Mouse (Mus musculus): Measurements from ENCODE around the gene Cfb.

Cfb gene

DNA sequence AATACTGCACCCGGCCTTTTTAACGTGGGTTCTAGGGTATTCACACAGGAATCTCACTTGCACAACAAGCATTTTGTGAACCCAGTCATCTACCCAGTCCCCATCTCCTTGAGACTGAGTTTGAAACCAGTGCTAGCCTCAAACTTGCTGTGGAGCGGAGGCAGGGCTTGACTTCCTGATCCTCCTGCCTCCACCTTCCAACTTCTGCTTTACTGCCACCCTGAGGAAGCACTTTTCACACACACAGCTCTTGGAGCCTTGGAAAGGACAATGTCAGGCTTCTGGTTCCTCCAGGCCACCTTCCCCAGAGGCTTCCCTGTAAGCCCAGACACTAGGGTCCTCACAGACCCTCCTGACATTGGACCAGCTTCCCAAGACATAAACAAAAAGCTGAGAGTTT, 21.0 kb upstream of the Cfb start:
- DNase-seq, result no peak

DNA sequence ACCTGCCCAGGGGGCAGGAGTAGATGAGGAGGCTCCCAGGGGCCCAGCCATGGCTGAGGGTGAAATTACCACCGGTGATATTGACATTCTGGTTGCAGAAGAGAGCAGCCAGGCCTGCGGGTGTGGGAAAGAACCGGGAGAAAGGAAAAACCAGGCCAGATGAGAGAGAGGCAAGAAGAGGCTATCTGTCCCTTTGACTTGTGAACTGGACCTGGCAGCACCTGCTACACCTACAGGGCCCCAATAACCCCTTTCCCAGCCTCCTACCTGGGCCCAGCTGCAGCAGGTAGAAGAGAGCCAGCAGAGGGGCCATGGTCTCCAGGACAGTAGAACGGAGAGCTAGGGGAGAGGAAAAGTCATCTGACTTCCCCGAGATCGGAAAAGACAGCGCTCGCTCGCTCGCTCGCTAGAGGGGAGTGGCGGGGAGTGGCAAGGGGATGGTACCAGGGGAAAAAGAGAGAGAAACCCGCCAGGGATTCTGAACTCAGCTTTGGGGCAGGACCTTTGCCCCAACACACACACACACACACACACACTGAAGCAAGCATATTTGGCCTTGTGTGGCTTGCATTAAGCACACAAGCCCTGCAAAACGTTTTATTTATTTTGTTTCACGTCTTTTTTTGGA, 19.5 kb upstream of the Cfb start, which contains the start of gene Gm20547:
Gm20547 (minus strand) TSS at position 360 of the 628 bp plus-strand sequence.
- peak; percentile 42 for DNase-seq

DNA sequence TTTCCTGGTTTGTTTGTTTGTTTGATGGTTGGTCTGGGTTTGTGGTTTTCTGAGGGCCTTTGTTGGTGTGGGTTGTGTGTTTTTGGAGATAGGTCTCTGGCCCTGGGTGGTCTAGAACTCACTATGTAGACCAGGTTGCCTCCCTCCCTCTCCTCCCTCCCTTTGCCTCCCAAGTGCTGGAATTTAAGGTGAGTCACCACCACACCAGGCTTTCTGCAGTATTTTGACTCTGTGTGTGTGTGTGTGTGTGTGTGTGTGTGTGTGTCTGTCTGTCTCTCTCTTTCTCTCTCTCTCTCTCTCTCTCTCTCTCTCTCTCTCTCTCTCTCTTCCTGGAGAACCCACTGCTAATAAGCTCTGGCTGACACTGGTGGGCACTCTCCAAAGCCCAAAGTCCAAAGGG, 18.8 kb upstream of the Cfb start:
- no peak for DNase-seq

- DNase-seq, result no peak
Observed at GRCm38 (mm10) chr17:34879336-34879879, 17.1 kb upstream of the Cfb start, which contains the start of gene Zbtb12. Gene Zbtb12, plus strand, starts transcription at chr17:34879483.

- no peak for DNase-seq
Observed at GRCm38 (mm10) chr17:34874321-34874720, 12.0 kb upstream of the Cfb start.

DNA sequence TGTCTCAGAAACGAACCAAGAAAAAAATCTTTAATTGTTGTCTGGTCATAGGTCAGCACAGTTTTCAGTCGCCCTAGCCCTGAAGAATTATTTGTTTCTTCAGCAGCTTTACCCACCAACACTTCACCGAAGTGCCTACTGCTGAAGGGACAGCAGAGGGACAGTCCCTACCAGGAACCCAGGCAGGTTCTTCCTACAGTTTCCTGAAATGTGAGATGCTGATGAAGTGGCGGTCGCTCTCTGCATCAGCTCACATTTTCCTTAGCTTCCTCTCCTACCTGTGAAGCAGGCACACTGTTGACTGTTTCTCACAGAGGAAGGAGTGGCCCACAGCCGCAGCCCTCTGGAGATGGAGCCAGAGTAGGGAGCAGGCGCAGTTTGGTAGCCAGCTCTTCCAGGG, 3.7 kb upstream of the Cfb start:
- DNase-seq, result no peak

DNA sequence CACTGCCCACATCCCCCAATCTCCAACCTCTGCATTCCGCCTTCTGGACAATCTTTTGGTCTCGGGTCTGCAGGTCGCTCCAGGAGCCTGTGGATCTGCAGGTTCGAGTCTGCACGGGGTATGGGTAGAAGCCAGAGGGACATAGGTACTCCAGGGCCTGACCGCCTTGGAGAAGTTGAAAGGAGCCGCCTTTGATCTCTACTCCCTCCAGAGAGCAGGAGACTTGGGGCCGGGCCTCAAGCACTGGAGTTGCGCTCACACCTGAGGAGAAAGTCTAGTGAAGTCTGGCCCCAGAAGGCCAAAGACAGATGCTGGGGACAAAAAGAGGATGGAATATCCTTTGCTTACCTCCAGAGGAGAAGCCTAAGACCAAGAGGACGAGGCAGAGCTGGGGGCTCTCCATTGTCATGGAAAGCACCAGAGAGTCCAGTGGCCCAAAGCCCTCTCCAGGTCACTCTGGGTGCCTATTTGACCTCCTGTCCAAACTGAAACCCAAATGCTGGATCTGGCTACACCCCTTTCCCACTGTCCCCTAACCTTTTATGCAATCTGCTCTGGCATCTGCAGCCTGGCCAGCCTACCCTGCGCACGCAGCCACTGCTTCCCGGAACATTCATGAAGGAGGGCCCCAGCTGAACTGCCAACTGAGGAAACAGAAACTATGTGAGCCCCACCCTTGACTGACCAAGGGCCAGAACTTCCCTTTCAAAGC, 458 bp downstream of the Cfb start:
- DNase-seq, result peak; percentile 57

DNA sequence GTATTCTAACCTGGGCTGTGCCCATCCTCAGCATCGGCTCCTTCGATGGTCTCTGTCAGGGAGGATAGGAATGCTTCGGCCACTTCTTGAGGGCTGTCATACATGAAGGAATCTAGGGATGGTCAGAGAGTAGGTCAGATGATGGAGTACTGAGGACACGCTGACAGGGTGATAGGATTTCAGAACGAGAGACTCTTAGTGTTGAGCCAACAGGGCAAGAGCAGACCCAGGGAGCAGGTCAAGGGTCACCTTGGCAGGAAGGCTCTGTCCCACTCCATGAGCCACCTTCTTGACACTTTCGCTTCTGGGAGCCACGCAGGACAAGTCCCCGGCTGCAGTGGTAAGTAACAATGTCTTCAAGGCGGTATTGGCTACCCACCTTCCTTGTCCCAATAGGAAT, 1.8 kb downstream of the Cfb start:
- DNase-seq, result no peak

DNA sequence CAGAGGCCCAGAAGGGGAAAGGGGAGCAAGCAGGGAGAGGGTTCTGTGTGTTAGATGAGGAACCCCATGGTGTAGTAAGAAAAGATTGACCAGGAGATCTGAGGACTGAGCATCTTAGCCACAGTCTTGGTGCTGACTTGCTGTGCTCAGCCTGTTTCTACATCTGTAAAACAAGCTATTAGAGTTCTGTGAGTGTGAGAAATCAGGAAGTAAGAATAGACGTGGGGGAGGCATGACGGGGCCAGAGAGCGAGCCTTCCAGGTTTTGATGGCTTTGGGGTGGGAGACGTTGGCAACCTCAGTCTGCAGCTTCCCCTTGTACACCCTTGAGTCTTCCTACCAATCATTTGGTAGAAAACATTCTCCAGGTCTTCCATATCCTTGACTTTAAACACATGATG, 3.6 kb downstream of the Cfb start:
- no peak for DNase-seq

DNA sequence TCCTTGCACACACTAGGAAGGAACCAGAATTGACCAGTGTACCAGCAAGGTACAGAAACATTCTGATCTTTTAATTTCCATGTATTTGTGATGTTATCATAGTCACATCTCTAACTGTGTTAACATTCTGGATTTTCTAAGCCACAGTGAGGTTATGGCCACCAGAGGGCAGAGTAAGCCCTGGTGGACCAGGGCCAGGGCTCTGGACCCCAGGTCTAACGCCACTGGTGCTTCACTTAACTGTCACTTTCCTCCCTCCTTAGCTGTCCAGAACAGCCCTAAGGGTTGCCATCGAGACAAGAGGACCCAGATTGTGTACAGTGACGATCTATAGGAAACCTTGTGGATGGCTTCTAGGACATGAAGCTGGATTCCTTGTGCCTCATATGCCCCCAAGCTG, 6.5 kb downstream of the Cfb start:
- DNase-seq, result peak; percentile 77

DNA sequence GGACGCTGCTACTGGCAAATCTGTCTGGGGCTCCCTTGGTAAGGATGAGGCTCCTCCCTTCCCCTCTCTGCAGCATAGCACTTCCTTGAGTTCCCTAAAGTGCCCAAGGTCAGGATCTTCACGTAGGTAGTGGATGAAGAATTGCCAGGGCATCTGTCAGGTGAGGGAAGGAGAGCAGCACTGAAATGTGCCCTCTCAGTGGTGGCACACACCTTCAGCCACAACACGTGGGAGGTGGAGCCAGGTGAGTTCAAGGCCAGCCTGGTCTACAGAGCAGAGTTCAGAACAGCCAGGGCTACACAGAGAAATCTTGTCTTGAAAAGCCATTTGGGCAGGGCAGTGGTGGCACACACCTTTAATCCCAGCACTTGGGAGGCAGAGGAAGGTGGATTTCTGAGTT, 7.6 kb downstream of the Cfb start:
- DNase-seq, result no peak

DNA sequence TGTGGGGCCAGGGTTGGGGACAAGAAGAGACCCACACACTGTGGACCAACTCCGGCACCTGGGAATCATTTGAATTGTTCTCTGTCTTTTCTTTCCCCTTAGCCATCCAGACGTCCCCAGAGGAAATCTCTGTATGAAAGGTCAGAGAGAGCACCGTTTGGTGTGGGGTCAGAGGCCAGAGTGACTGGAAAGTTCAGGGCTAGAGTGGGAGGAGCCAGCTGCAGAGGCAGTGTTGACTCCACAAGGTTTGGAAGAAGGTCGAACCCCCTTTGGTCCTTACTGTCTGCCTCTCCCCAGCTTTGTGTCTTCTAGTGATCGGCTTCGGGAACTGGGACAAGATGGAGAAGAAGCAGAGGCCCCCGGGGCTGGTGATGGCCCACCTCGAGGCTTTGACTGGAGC, 8.8 kb downstream of the Cfb start:
- DNase-seq, result no peak

- no peak for DNase-seq
Observed at GRCm38 (mm10) chr17:34850517-34851125, 11.7 kb downstream of the Cfb start.

DNA sequence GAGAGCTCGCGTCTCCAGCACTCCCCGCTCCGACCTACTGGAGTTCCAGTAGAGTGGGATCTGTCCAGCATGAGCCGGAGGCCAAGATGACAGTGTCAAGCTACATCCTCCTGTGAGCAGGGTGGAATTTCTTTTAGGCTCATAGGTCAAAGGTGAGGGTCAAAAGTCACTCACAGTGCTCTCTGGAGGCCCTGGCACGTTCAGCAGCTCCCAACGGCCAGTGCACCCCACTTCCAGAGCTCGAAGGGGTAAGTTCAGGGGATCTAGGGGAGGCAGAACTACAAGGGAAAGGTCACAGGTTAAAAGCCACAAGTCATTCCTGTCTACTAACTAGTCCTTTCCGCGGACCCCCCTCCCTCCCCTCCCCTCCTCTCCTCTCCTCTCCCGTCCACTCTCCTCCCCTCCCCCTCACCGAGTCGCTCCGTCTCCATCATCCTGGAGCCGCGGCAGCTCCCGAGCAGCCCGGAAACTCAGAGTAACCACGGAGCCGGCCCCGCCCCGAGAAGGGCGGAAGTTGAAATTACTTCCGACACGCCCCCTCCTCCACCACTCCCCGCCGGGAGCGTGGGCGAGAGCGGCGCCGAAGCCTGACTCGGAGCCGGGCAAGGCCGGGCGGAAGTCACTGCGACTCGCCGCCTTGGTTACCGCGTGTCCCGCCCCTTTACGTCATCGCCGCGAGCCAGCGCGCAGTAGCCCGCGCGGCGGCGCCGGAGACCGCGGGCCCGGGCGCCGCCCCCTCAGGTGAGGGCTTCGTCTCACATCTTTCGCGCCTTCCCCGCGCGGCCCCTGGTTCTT, 12.4 kb downstream of the Cfb start, which contains the start of the genes Skiv2l and Nelfe:
Skiv2l (minus strand) TSS at position 489 of the 795 bp plus-strand sequence.
Nelfe (plus strand) TSS at position 670 of the 795 bp plus-strand sequence.
- DNase-seq, result peak; percentile 99

DNA sequence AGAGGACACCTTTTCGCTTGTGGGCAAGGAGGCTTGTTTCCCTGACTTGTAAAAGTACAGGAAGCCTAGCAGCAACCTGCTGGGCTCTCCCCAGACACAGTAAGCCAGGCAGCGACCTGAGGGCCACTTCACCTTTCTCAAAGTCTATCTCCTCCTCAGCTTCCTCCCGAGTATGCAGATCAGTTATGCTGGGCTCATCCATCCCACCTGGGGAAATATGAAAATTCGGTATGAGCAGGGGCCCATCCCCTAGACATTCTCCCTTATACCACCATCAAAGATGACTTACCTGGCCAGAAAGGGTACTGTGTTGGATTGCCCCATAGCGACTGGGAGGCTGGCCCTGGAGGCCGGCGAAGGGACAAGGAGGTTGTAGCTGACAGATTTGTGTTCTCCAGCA, 14.7 kb downstream of the Cfb start:
- no peak for DNase-seq

GRCm38 (mm10) chr17:34847192-34847591, 15.1 kb downstream of the Cfb start:
- no peak for DNase-seq

DNA sequence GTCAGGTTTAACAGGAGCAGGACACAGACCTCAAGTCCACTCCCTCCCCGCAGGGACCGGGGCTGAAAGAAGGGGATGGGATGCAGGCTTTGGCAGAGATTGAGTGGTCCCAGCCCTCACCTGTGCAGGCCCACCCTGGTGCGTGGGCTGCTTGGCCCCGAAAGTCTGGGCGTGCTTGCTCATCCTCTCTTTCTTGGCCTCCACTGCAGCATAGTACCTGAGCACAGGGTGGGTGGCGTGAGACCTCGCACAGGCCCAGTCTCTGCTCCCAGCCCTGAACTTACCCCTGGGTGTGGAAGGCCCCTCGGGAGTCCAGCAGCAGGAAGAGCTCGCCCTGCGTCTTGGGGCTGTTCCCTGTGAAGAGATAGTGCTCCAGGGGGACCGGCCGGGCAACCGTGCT, 17.4 kb downstream of the Cfb start:
- no peak for DNase-seq

- DNase-seq, result no peak
Observed at GRCm38 (mm10) chr17:34840736-34841307, 21.5 kb downstream of the Cfb start.

- no peak for DNase-seq
Observed at GRCm38 (mm10) chr17:34838785-34839184, 23.5 kb downstream of the Cfb start.

DNA sequence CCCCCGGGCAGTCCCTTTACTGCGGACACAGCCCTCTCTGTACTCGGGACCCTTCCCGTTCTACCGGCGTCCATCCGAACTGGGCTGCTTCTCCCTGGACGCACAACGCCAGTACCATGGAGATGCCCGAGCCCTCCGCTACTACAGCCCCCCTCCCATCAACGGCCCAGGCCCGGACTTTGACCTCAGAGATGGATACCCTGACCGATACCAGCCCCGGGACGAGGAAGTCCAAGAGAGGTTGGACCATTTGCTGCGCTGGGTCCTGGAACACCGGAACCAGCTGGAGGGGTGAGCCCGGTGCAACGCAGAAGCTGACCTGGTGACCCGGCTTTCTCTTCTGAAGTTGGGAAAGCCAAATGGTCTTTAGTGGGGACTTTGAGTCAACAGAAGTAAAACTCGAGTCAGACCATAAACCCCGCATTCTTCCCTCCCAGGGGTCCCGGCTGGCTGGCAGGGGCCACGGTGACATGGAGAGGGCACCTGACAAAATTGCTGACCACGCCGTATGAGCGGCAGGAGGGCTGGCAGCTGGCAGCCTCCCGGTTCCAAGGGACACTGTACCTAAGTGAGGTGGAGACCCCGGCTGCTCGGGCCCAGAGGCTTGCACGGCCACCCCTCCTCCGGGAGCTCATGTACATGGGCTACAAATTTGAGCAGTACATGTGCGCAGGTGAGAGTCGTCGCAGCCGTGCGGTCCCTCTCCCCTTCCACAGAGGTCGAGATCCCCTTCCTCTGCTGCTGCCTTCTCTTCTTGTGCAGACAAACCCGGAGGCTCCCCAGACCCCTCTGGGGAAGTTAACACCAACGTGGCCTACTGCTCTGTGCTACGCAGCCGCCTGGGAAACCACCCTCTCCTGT, 24.6 kb downstream of the Cfb start:
- DNase-seq, result peak; percentile 47

- peak; percentile 98 for DNase-seq
Observed at GRCm38 (mm10) chr17:34836856-34837221, 25.5 kb downstream of the Cfb start, which contains the start of the genes Stk19 and Dxo. Gene Stk19, minus strand, starts transcription at chr17:34836945. Gene Dxo, plus strand, starts transcription at chr17:34837019.

Data from kidney, postnatal 10 days (tissue).